Mouse (Mus musculus): Measurements from ENCODE around the gene Dscam.

- TF ChIP-seq CTCF (IDR thresholded peaks at IDR 0.05; ENCODE audit: borderline replicate concordance, extremely low read depth, insufficient read depth, insufficient read length) (no peak), POLR2A (IDR thresholded peaks at IDR 0.05; ENCODE audit: borderline replicate concordance, extremely low read depth, insufficient read depth, insufficient read length, poor library complexity, severe bottlenecking) (no peak)
These were observed 238.8 kb downstream of the Dscam start for GRCm38 (mm10) chr16:96931771-96932170.
